Mouse (Mus musculus) lung, adult 10 weeks (tissue): ENCODE measurements around the gene Cfap221. TPM values are rescaled to one million over a fixed set of nuclear protein-coding genes. Genes with fewer than 3 reads are reported as not detected.

Source experiments
- polyA plus RNA-seq: library from polyadenylated mRNA; stranded (reverse); fragments of 350-450 nt; fragmentation: Illumina TruSeq; extraction: RNeasy Lipid Tissue Mini Kit (QIAGEN cat#74804); gene quantifications from one replicate; pipeline ENCODE4 v1.2.3, GENCODE M21; 2014; ENCODE audit warnings: low read depth, low replicate concordance; ENCODE audit not compliant: insufficient read depth

Gene Cfap221
- polyA plus RNA-seq, result 1.2 TPM

DNA sequence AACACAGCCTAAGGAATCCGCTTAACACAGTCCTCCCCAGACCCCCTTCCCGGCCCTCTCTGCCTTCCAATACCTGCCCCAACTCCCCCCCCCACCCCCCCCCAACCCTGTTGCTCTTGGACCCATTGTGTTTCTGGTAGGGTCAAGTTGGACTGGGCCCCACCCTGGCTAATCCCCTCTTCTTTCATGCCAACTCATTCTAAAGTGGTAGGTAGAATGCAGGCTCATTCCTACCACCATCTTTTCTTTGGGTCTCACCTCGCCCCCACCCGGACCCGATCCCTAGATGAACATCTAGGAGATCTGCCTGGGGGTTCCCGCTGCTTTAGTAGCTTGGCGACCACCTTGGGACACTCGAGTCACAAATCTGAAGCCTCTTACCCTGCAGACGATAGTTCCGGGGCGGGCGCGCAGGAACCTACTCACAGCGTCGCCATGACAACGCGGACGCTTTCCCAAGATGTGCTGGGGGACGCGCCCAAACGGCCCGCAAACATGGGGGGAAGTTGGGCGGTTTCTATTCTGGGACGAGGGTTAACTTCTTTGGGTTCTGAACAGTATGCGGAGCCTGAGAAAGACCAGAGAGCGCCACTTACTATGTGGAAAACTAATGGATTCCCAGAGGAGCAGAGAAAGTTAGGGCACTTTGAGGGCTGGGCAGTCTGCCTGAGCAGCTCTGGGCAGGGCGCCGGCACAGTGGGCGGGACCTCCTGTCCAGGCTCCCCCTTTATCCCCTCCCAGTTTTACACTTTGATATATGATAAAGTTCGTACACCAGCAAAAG, at the start of gene Cfap221:
Gene Cfap221 (minus strand): TSS at position 437 of the 784 bp plus-strand sequence.

GRCm38 (mm10) chr1:120006844-120007790, 10.1 kb upstream of the Cfap221 start, which contains the start of gene Sctr:
TSS of gene Sctr (plus strand) at chr1:120006894.

DNA sequence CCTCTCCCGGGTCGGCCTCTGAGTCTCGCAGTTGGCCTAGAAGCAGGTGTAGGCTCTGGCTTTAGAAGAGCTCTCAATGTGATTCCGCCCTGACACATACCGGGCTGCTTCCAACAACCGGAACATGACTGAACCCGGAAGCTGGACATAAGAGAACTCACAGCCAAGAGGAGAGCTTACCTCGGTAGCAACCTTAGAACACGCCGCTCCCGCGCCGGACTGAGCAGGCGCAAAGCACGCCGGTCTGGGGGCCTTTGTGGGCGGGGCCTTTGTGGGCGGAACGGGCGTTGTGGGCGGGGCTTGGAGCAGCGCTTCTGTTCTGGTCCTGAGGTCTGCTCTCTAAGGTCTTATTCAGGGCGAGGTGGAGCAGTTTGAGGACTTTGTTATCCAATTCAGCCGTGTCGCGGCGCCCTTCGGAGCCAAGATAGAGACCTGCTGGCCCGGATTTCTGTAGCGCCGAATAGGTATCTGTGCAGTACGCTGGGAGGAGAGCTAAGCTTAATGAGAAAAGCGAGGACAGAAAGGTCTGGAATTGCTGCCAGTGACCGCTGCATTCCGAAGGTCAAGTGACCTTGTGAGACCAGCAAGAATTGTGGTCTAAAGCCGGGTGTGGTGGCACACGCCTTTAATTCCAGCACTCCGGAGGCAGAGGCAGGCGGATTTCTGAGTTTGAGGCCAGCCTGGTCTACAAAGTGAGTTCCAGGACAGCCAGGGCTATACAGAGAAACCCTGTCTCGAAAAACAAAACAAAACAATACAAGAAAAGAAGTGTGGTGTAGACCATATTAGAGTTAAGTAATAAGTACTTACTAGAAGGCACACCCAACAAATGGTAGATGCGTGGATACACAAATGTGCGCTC, 83.8 kb downstream of the Cfap221 start, which contains the start of gene Tmem177:
Gene Tmem177 (minus strand): TSS at position 256 of the 862 bp plus-strand sequence.

Other genes starting within 250 kb of the Cfap221 start
- 3.1 TPM for gene Ptpn4, start 159.6 kb downstream of the Cfap221 start, polyA plus RNA-seq
- gene Tmem177, start 84.0 kb downstream of the Cfap221 start, polyA plus RNA-seq, result 3.7 TPM
- 0.14 TPM for gene Sctr, start 9.7 kb upstream of the Cfap221 start, polyA plus RNA-seq
- gene Tmem37, start 76.8 kb upstream of the Cfap221 start, polyA plus RNA-seq, result 36.4 TPM
- 599 TPM for gene Dbi, start 123.8 kb upstream of the Cfap221 start, polyA plus RNA-seq
- gene 3110009E18Rik, start 124.0 kb upstream of the Cfap221 start, polyA plus RNA-seq, result 10.1 TPM